Mouse (Mus musculus) adrenal gland, adult 8-10 months (tissue): ENCODE measurements around the gene Cdca3. TPM values are rescaled to one million over a fixed set of nuclear protein-coding genes. Genes with fewer than 3 reads are reported as not detected.

Experiments
- DNase-seq: peaks from one replicate; pipeline ENCODE4 v3.0.0; 2022
- total RNA-seq, 4 experiments: library from RNA; stranded (reverse); gene quantifications; 2 replicates each; pipeline ENCODE4 v1.2.4; 2022

The Cdca3 gene
- total RNA-seq, 4 experiments from 2014 or later: 1.9 to 4.4 (median 2.7) TPM

DNA sequence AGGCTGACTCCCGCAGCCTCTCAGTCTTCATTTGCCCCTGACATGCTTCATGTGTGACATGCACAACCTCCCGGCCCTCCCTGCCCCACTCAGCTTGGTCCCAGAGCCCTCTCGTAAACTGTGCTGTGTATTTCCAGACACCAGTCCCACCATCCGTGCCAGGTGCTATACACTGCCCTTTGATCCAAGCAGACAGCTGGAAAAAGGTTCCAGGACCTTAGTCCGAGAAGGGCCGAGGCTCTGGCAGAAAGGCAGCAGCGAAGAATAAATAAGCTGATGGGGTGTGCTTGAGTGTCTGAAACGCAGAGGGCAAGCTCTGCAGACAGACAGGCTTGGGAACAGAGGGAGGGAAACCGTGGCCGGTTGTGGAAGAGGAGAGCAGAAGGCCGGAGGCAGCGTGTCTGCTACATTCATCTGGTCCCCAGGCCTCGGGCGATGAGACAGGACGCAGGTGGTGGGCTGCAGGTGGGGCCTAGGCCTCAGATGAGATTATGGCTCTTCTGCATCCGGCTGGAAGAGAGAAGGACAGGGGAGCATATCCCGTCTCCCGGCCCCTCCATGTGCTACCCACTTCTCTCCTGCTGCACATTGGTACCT is 36.5 kb downstream of the Cdca3 start:
- no peak for DNase-seq

DNA sequence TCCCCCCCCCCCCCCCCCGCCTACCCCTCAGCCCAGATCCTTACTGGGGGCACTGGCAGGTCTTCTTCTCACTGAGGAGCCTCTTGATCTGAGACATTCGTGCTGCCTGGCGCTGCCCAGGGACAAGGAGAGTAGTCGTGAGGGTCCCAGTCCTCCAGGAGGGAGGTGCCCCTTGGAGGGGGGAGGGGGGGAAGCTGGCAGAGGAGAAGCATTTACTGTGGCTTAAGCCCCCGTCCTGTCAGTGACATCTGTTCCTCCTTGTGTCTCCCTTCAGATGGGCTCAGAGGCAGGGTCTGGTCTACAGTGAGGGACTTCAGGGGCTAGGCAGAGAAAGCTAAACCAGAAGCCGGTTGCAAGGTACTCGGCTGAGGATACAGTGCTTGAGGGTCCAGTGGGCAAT is 37.2 kb downstream of the Cdca3 start:
- DNase-seq: no peak

DNA sequence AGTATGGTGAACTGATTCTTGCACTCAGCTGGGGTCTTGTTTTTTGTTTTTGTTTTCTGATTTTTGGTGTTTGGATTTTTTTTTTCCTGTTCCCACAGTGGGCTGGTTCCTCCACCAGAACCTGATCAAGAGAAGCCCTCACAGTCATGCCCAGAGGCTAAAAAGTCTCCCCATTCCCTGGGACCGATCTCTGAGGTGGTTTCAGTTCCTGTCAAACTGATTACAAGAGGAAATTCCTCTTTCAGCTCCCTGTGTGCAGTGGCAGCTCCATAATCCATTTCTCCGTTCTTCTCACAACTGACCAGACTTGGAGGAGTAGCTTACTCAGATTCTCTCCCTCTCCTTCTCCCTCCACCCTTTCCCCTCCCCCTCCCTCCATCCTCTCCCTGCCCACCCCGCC is 45.0 kb downstream of the Cdca3 start:
- DNase-seq: no peak

DNA sequence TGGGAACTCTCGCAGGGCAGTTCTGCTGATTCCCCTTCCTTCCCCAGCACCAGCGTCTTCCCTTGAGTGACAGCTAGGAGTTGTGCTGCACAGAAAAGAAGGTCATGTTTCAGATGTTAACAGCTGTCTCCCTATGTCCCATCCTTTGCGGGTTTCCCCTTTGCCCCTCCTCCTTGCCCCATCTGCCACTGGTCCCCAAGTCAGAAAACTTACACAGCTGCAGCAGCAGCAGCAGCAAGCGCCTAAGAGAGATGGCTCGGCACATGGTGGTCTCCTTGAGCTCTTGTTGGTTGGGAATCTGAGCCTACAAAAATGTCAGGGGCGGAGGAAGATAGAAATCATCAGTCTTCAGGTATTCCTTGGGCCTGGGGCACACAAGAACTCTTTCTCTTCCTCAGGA is 50.0 kb downstream of the Cdca3 start:
- no peak for DNase-seq

DNA sequence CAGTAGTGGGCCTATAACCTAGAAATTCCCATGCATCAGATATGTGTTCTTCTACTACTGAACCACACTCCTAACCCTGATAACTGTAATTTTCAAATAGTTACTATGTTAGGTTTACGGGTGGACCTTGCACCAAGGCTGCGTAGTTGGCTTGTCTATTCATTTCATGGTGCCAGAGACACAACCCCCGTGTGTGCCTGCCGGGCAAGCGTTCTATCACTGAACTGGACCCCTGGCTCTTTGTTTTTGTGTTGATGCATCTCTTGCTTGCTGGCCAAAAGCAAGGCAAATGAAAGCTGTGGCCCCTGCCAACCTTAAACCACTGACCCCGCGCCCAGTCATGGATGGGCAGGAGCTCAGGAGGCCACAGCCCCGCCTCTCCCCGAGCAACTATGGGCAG is 52.5 kb downstream of the Cdca3 start:
- DNase-seq: no peak

Other genes starting within 250 kb of the Cdca3 start
- gene C1s2, start 193.5 kb upstream of the Cdca3 start, total RNA-seq: 1 to 10 TPM; 1.8 to 4.1 (median 3.0) TPM
- gene Lpcat3, start 166.5 kb upstream of the Cdca3 start, total RNA-seq: 100 to 1,000 TPM in 1 of 4 experiments, 10 to 100 TPM in 3; 75.1 to 111 (median 90.7) TPM
- gene Emg1, start 117.4 kb upstream of the Cdca3 start, total RNA-seq: 10 to 100 TPM; 81.9 to 100.0 (median 86.2) TPM
- gene Phb2, start 117.2 kb upstream of the Cdca3 start, total RNA-seq: 100 to 1,000 TPM; 255 to 303 (median 272) TPM
- 10 to 100 TPM; 14.1 to 21.6 (median 15.0) TPM for gene Ptpn6, start 90.8 kb upstream of the Cdca3 start, total RNA-seq
- 100 to 1,000 TPM; 348 to 417 (median 368) TPM for gene Grcc10, start 88.2 kb upstream of the Cdca3 start, total RNA-seq
- not detected for gene Gm45234, start 73.5 kb upstream of the Cdca3 start, total RNA-seq
- gene Atn1, start 73.0 kb upstream of the Cdca3 start, total RNA-seq: 100 to 1,000 TPM in 2 of 4 experiments, 10 to 100 TPM in 2; 68.7 to 111 (median 97.1) TPM
- gene Eno2, start 59.9 kb upstream of the Cdca3 start, total RNA-seq: 10 to 100 TPM; 23.0 to 74.2 (median 42.8) TPM
- gene Lrrc23, start 49.8 kb upstream of the Cdca3 start, total RNA-seq: 1 to 10 TPM in 2 of 4 experiments, under 1 TPM in 2; 0.52 to 3.6 (median 1.0) TPM
- 10 to 100 TPM; 27.0 to 37.4 (median 33.6) TPM for gene Spsb2, start 20.9 kb upstream of the Cdca3 start, total RNA-seq
- 100 to 1,000 TPM; 448 to 531 (median 475) TPM for gene Tpi1, start 15.3 kb upstream of the Cdca3 start, total RNA-seq
- 100 to 1,000 TPM; 134 to 158 (median 154) TPM for gene Usp5, start 63 bp upstream of the Cdca3 start, total RNA-seq
- 10 to 100 TPM in 3 of 4 experiments, 1 to 10 TPM in 1; 8.9 to 18.5 (median 14.5) TPM for gene Gnb3, start 10.7 kb downstream of the Cdca3 start, total RNA-seq
- gene P3h3, start 28.2 kb downstream of the Cdca3 start, total RNA-seq: 10 to 100 TPM; 26.2 to 43.9 (median 35.3) TPM
- 1 to 10 TPM in 3 of 4 experiments, under 1 TPM in 1; 0.32 to 2.2 (median 1.6) TPM for gene Gpr162, start 34.4 kb downstream of the Cdca3 start, total RNA-seq
- under 1 TPM; 0.40 to 0.83 (median 0.46) TPM for gene Cd4, start 58.7 kb downstream of the Cdca3 start, total RNA-seq
- 1 to 10 TPM; 1.1 to 2.7 (median 1.2) TPM for gene Lag3, start 82.2 kb downstream of the Cdca3 start, total RNA-seq
- 100 to 1,000 TPM; 741 to 843 (median 768) TPM for gene Ptms, start 90.6 kb downstream of the Cdca3 start, total RNA-seq
- 100 to 1,000 TPM; 277 to 296 (median 287) TPM for gene Mlf2, start 101.8 kb downstream of the Cdca3 start, total RNA-seq
- 100 to 1,000 TPM; 130 to 160 (median 147) TPM for gene Cops7a, start 136.0 kb downstream of the Cdca3 start, total RNA-seq
- 1 to 10 TPM in 3 of 4 experiments, under 1 TPM in 1; 0.81 to 3.8 (median 1.9) TPM for gene Pianp, start 167.1 kb downstream of the Cdca3 start, total RNA-seq
- gene Zfp384, start 179.6 kb downstream of the Cdca3 start, total RNA-seq: 10 to 100 TPM; 46.9 to 87.0 (median 56.5) TPM
- 10 to 100 TPM; 62.7 to 74.3 (median 72.6) TPM for gene Ing4, start 210.2 kb downstream of the Cdca3 start, total RNA-seq
- 10 to 100 TPM in 1 of 4 experiments, 1 to 10 TPM in 3; 6.9 to 12.1 (median 9.1) TPM for gene Acrbp, start 220.1 kb downstream of the Cdca3 start, total RNA-seq
- gene Lpar5, start 238.4 kb downstream of the Cdca3 start, total RNA-seq: 1 to 10 TPM in 1 of 4 experiments, under 1 TPM in 3; 0.73 to 1.3 (median 0.83) TPM